Mouse (Mus musculus) heart, embryonic 14.5 days (tissue): Measurements from ENCODE around the gene Hoxc6. TPM values are rescaled to one million over a fixed set of nuclear protein-coding genes. Genes with fewer than 3 reads are reported as not detected.

ENCODE experiments used
- ATAC-seq: fragments of 200-750 bp; cut with Nextera tagmentation; 2 replicates; pipeline ENCODE4 v1.8.0; 2017; ENCODE audit warnings: low read depth, moderate TSS enrichment; ENCODE audit not compliant: insufficient number of reproducible peaks, insufficient read depth, low FRiP score
- H3K27ac ChIP-seq, 2 experiments: fragments of 200-500 bp in 1 of 2; fragments of 300-500 bp in 1 of 2; sonication (generic) in 1 of 2; replicated peaks in 1 of 2; 2 replicates each; pipeline ENCODE4 v1.5.1; 2012 to 2014; ENCODE audit warnings: low read depth in 2 of 2, low read length in 2 of 2, control low read depth in 1 of 2, mild to moderate bottlenecking in 1 of 2, mixed read lengths in 1 of 2; ENCODE audit not compliant: control insufficient read depth in 1 of 2, insufficient read depth in 1 of 2
- H3K27me3 ChIP-seq: fragments of 300-500 bp; sonication (generic); 2 replicates; pipeline ENCODE4 v1.6.1; 2014; ENCODE audit warnings: mild to moderate bottlenecking, low read length, control low read depth; ENCODE audit not compliant: control insufficient read depth, insufficient read depth
- H3K36me3 ChIP-seq: fragments of 300-500 bp; sonication (generic); 2 replicates; pipeline ENCODE4 v1.6.1; 2014; ENCODE audit warnings: mild to moderate bottlenecking, control low read depth, low read length, mixed read lengths; ENCODE audit not compliant: control insufficient read depth, insufficient read depth
- H3K4me1 ChIP-seq, 2 experiments: fragments of 200-500 bp in 1 of 2; fragments of 300-500 bp in 1 of 2; sonication (generic) in 1 of 2; 2 replicates each; pipeline ENCODE4 v1.6.1; 2012 to 2014; ENCODE audit warnings: low read length in 2 of 2, control low read depth in 1 of 2, mixed read lengths in 1 of 2; ENCODE audit not compliant: control insufficient read depth in 2 of 2, insufficient read depth in 2 of 2
- H3K4me2 ChIP-seq: fragments of 300-500 bp; sonication (generic); 2 replicates; pipeline ENCODE4 v1.6.1; 2014; ENCODE audit warnings: mild to moderate bottlenecking, low read length
- H3K4me3 ChIP-seq, 2 experiments: fragments of 200-500 bp in 1 of 2; fragments of 300-500 bp in 1 of 2; sonication (generic) in 1 of 2; 2 replicates each; pipeline ENCODE4 v1.5.1; 2012 to 2014; ENCODE audit warnings: low read length in 2 of 2, mild to moderate bottlenecking in 2 of 2, control low read depth in 1 of 2, low read depth in 1 of 2, moderate library complexity in 1 of 2; ENCODE audit not compliant: control insufficient read depth in 1 of 2, insufficient read depth in 1 of 2
- H3K9ac ChIP-seq: fragments of 300-500 bp; sonication (generic); 2 replicates; pipeline ENCODE4 v1.6.1; 2014; ENCODE audit warnings: mild to moderate bottlenecking, low read length
- H3K9me3 ChIP-seq: fragments of 300-500 bp; sonication (generic); 2 replicates; pipeline ENCODE4 v1.6.1; 2016; ENCODE audit warnings: low read length, control low read depth; ENCODE audit not compliant: control insufficient read depth
- WGBS: fragments of 180-500 bp; shearing (Covaris S2); extraction: QIAGEN DNeasy Blood & Tissue Kit; methylation state at CpG from one replicate; pipeline ENCODE4 v1.1.7; 2014; 5-methylcytosine and 5-hydroxymethylcytosine counted together
- polyA plus RNA-seq: library from polyadenylated mRNA; unstranded; fragments of >200 nt; fragmentation: Nextera tagmentation; extraction: Ambion mirVana; gene quantifications from 2 replicates; pipeline ENCODE4 v1.2.1, GENCODE M21; 2014

Gene Hoxc6
- polyA plus RNA-seq, 1 experiment from 2014 or later, result 0.15 TPM

- Histone ChIP-seq H3K27me3 (peaks cover 99% of the 10 kb centered on the region), H3K4me1 (no peaks in the 10 kb centered on the region; a peak in 1 of 4 replicates), H3K36me3 (no peaks in the 10 kb centered on the region), H3K9ac (no peak overlapping the region), H3K27ac (no peak overlapping the region), H3K9me3 (no peaks in the 10 kb centered on the region), H3K4me3 (no peak overlapping the region), H3K4me2 (no peak overlapping the region)
- 2% methylated on average over 26 of the region's 26 CpGs for WGBS
- ATAC-seq, result no peak
Observed at GRCm38 (mm10) chr15:102965003-102965891, 32.8 kb upstream of the Hoxc6 start.

DNA sequence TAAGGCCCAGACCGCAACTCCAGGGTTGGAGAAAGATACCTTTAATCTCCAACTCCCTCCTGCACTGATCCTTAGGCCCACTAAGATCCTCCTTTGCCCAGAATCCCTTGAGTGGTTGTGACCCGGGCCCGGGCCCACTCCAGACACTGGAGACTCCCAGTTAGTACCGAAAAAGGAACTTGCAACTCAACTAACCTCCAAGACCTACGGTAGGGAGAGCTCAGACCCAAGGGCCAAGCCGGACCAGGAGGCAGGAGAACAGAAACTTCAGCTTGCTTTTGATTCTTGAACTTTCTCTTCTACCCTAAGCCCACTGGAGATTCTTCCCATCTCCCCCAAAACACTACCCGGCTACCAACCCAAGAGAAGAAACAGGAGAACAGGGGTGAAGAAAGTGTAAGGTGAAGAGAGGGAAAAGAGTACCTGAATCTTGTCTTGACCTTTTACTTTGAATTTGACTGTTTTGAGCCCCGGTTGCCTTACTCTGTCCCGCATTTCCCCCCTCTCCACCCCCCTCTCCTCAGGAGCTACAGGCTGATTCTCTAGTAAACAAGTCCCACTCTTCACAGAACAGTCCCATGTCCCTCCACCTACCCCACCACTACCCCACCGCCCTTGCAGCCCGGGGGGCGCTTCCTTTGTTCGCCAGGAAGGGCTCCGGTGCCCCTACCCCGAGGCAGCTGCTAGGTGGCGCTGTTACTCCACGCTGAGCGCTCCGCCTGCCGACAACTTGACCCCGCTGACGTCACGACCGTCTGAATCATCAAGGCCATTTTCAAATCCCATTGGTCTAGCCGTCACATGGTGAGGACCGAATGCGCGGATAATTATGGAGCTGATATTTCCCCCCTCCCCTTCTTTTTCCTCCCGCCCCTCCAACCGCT lies 31.9 kb upstream of the Hoxc6 start:
- Histone ChIP-seq H3K27me3 (peaks cover 99% of the 10 kb centered on the region), H3K36me3 (no peaks in the 10 kb centered on the region), H3K4me3 (peak overlapping the region in 1 of 2 experiments; percentile 16; a peak in 1 of 4 replicates), H3K9me3 (no peaks in the 10 kb centered on the region), H3K4me1 (no peaks in the 10 kb centered on the region; a peak in 1 of 4 replicates), H3K27ac (no peak overlapping the region), H3K9ac (no peak overlapping the region), H3K4me2 (peak overlapping the region; percentile 44)
- no peak for ATAC-seq
- 2% methylated on average over 28 of the region's 30 CpGs for WGBS

DNA sequence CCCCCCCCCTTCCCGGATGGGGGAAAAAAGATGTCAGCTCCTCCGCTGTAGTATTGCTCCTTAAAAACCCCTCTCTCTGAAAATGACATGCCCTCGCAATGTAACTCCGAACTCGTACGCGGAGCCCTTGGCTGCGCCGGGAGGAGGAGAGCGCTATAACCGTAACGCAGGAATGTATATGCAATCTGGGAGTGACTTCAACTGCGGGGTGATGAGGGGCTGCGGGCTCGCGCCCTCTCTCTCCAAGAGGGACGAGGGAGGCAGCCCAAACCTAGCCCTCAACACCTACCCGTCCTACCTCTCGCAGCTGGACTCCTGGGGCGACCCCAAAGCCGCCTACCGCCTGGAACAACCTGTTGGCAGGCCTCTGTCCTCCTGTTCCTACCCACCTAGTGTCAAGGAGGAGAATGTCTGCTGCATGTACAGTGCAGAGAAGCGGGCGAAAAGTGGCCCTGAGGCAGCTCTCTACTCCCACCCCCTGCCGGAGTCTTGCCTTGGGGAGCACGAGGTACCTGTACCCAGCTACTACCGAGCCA lies 31.2 kb upstream of the Hoxc6 start, which contains the start of gene Hoxc10:
Hoxc10 (plus strand) TSS at position 21 of the 536 bp plus-strand sequence.
- Histone ChIP-seq H3K4me3 (peak within 1 kb of the TSS in 1 of 2 experiments; percentile 16; a peak in 1 of 4 replicates), H3K36me3 (no peaks in the 10 kb centered on the region), H3K27ac (no peak within 1 kb of the TSS), H3K9ac (no peak within 1 kb of the TSS), H3K27me3 (peaks cover 99% of the 10 kb centered on the region), H3K4me1 (no peaks in the 10 kb centered on the region; a peak in 1 of 4 replicates), H3K9me3 (no peaks in the 10 kb centered on the region), H3K4me2 (peak within 1 kb of the TSS; percentile 44)
- ATAC-seq, result no peak
- 3% methylated on average over 27 of the region's 27 CpGs for WGBS

DNA sequence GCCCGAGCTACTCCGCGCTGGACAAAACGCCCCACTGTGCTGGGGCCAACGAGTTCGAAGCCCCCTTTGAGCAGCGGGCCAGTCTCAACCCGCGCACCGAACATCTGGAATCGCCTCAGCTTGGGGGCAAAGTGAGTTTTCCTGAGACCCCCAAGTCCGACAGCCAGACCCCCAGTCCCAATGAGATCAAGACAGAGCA lies 30.8 kb upstream of the Hoxc6 start, which contains the start of gene Hoxc5:
Hoxc5 (plus strand) TSS at position 132 of the 199 bp plus-strand sequence.
- Histone ChIP-seq H3K27me3 (peaks cover 99% of the 10 kb centered on the region), H3K4me3 (peak within 1 kb of the TSS in 1 of 2 experiments; percentile 16; a peak in 1 of 4 replicates), H3K36me3 (no peaks in the 10 kb centered on the region), H3K9me3 (no peaks in the 10 kb centered on the region), H3K4me1 (no peaks in the 10 kb centered on the region; a peak in 1 of 4 replicates), H3K4me2 (peak within 1 kb of the TSS; percentile 44), H3K27ac (no peak within 1 kb of the TSS), H3K9ac (no peak within 1 kb of the TSS)
- ATAC-seq, result no peak
- 5% methylated on average over 12 of the region's 12 CpGs for WGBS

DNA sequence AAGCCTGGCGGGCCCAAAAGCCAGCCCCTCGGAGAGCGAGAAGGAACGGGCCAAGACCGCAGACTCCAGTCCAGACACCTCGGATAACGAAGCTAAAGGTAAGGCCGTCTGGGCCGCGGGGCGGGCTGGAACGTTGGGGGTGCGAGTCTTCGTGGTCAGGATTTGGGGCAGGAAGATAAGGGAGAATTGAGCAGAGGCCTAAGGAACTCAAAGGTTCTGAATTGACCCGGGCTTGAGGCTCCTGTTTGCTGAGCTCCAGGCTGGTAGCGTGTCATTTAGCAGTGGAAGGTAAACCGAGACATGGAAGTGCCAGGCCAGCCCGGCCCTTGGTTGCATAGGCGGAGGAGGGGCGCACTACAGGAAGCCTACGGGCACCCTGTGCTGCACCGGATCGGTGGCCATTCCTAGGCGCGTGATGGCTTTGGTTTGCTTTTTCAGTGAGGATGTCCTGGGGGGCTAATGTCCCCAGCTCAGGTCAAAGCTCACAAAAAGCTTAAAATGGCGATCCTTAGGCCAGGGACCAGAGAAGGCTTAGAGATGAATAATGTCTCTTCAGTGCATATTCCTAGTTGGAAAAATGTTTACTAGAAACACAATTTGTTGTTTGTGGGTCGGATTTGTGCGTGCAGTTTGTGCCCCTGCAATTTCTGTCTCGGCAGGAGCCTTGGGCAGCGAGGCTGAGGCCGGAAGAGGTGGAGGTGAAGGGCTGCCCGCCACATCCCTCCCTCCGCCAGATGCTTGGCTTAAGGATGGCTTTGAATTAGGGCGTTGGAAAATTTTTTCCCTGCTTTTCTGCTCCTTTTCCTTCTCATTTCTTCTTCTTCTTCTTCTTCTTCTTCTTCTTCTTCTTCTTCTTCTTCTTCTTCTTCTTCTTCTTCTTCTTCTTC lies 30.3 kb upstream of the Hoxc6 start:
- H3K9ac ChIP-seq, result no peak overlapping the region
- H3K27me3 ChIP-seq, result peaks cover 99% of the 10 kb centered on the region
- H3K4me2 ChIP-seq, result no peak overlapping the region
- H3K4me3 ChIP-seq, result no peak overlapping the region
- no peak overlapping the region for H3K27ac ChIP-seq
- 4% methylated on average over 34 of the region's 34 CpGs for WGBS
- no peaks in the 10 kb centered on the region for H3K9me3 ChIP-seq
- no peak for ATAC-seq
- H3K36me3 ChIP-seq, result no peaks in the 10 kb centered on the region
- H3K4me1 ChIP-seq, result no peaks in the 10 kb centered on the region; a peak in 1 of 4 replicates

- Histone ChIP-seq H3K27me3 (peaks cover 99% of the 10 kb centered on the region), H3K4me1 (no peaks in the 10 kb centered on the region; a peak in 1 of 4 replicates), H3K36me3 (no peaks in the 10 kb centered on the region), H3K4me3 (no peak overlapping the region), H3K9ac (no peak overlapping the region), H3K4me2 (no peak overlapping the region), H3K27ac (no peak overlapping the region), H3K9me3 (no peaks in the 10 kb centered on the region)
- ATAC-seq, result no peak
- 26% methylated on average over 1 of the region's 1 CpGs for WGBS
Observed at GRCm38 (mm10) chr15:102969296-102969695, 28.8 kb upstream of the Hoxc6 start.

DNA sequence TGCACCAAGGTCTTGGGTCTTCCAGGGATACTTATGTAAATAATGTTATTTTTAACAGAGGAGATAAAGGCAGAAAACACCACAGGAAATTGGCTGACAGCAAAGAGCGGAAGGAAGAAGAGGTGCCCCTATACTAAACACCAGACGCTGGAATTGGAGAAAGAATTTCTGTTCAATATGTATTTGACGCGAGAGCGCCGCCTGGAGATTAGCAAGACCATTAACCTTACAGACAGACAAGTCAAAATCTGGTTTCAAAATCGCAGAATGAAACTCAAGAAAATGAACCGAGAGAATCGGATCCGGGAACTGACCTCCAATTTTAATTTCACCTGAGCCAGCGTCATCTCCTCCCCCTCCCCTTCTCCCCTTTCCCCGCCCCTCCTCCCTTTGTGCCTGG lies 27.3 kb upstream of the Hoxc6 start:
- WGBS, result 1% methylated on average over 12 of the region's 12 CpGs
- Histone ChIP-seq H3K9ac (no peak overlapping the region), H3K36me3 (no peaks in the 10 kb centered on the region), H3K27ac (no peak overlapping the region), H3K4me2 (no peak overlapping the region), H3K4me1 (no peaks in the 10 kb centered on the region; a peak in 1 of 4 replicates), H3K9me3 (no peaks in the 10 kb centered on the region), H3K4me3 (no peak overlapping the region), H3K27me3 (peaks cover 99% of the 10 kb centered on the region)
- ATAC-seq, result no peak
